Mouse (Mus musculus) liver, adult 2 months (tissue): ENCODE measurements at regions not wholly inside any gene's neighbourhood (a gene's known extent, or its start where the extent isn't known, plus 50 kb on each side); places are given as distances from the start of the nearest gene placed in this dataset.

Experiments used
- CTCF ChIP-seq: fragments of 200-500 bp; IDR thresholded peaks from 2 replicates; pipeline ENCODE4 v1.5.1; 2011; ENCODE audit warnings: low read depth, low read length, control low read depth
- POLR2A ChIP-seq: fragments of 200-500 bp; IDR thresholded peaks from 2 replicates; pipeline ENCODE4 v1.6.1; 2011; ENCODE audit warnings: low read length, control low read depth; ENCODE audit not compliant: insufficient read depth; ENCODE audit errors: extremely low read depth

DNA sequence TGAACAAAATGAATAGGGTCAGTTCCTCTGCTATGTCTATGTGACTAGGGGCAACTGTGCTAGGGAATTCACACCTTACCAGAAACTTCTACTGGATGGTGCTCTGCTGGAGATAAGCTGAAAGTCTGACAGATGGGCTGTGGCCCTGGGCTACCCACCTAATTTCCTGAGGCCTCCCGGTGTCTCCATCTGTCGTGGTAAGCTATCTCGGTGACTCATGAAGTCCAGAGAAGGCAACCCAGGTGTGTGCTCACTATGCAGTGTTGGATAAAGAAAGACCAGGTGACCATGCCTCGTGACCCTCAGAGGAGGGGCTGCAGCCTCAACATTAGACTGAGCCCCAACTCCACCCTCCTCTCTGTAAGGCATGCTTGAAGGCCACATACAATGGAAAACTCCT is 64.2 kb upstream of the Smndc1 start:
- TF ChIP-seq CTCF (no peak), POLR2A (no peak)
